Mouse (Mus musculus) cerebellum, adult 11 months (tissue): ENCODE measurements around the gene 2810408A11Rik.
"Not testable (repeated sequence)": the region's sequence is repeated elsewhere in the genome, so short reads cannot be mapped to it uniquely, and the experiment has no call there.

Experiments used
- DNase-seq: peaks from one replicate; pipeline ENCODE4 v3.0.0; 2022

The 2810408A11Rik gene

DNA sequence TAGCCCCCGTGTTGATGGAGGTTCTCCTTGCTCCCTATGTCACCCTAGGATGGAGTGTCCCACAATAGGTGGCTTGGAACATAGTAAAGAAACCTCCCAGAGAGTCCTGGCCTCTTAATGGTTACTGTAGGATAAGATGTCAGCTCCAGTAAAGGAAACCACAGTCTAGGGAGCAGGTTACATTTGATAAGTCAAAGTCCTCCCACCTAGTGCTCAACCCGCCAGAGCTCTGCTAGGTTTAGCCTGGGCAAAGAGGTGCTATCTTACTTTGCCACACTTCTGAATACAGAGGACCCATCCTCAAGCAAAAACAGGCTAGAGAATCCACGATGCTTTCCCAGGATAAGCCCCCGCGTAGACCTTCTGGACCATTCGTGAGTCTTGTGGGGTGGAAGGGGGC, 21.8 kb downstream of the 2810408A11Rik start:
- DNase-seq = no peak

DNA sequence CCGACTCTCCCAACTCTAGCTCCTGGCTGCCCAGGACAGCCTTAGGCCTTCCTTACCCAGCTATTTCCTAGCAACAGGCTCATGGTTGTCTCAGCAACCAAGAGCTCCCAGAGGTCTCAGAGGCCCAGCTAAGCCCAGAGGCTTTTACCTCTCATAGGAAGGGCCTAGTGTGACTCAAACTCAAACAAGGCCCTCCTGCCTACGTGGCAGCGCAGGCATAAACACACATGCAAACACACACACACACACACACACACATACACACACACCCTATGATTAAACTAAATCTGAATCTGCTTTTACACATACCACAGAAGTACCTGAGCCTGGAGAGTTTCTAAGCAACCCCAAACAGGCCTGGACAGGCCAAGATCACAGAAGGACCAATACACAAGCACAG, 22.4 kb downstream of the 2810408A11Rik start:
- no peak for DNase-seq

DNA sequence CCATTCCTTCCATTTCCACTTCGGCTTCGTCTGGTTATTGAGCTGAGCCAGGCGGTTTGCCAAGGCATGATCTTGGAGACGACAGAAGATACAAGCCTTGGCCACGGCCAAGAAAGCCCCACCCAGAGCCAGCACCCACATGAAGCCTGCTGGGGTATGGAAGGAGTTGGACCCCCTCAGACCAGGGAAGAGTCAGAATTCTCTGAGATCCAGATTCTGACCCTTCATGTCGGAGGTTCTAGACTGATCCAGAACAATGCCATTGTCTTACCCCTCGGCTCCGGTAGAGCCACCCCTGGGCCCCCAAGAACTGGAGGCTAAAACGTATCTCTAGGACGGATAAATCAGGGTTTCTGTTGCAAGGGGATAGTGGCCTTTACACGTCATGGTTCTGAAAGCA, 22.9 kb downstream of the 2810408A11Rik start, which contains the start of gene Tmem95:
Gene Tmem95, minus strand, starts transcription at position 141 of the 400 bp plus-strand sequence.
- no peak for DNase-seq

DNA sequence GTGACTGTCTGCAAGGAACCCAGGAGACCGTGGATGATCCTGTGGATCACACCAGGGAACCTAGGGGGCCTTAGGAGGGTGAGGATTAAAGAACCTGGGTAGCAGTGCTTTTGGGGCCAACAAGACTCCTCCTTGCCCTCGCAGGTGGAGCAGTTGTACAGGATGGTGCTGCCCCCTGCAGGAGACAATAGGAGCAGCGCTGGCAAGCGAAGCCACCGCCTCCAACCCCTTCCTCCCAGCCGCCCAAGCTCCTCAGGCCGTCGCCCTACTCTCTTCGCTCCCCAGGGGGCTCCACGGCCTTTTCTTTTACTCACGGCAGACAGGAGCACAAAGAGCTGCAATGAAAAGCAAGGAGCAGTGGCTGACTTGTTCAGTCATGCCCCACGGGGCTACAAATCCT, 23.9 kb downstream of the 2810408A11Rik start:
- DNase-seq = peak; percentile 79

DNA sequence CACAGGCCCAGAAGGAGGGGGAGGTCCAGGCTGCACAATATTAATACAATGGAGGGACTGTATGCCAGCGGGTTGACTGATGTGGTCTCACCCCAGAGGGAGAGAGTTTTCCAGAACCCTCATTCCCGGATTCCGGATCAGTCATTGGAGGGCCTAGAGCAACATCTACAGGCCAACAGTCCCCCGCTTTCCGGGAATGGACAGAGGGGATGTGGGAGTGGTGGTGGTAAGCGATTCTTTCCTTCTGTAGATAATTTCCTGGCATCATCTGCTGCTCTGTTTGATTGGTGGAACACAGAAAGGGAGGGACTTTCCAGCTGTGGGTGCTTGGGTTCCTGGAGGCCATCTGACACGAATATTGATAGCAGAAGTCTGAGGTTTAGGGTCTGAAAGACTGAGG, 24.6 kb downstream of the 2810408A11Rik start:
- DNase-seq = no peak

DNA sequence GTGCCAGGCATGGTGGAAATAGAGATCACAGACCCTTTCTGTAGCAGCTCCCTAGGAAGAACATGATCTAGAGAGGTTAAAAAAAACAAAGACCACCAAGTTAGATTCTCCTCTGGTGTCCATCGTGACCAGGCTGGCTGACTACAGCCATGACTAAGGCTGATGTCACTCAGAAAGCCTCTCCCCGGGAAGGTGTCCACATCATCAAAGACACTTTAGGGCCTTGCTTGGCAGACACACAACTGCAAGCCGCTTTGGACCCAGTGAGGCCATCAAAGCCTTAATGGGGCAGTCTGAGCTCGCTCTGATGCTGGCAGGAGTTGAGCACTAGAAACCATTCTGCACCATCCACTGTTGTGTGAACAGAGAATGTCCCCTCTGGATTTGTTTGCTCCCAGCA, 28.3 kb downstream of the 2810408A11Rik start:
- no peak for DNase-seq

DNA sequence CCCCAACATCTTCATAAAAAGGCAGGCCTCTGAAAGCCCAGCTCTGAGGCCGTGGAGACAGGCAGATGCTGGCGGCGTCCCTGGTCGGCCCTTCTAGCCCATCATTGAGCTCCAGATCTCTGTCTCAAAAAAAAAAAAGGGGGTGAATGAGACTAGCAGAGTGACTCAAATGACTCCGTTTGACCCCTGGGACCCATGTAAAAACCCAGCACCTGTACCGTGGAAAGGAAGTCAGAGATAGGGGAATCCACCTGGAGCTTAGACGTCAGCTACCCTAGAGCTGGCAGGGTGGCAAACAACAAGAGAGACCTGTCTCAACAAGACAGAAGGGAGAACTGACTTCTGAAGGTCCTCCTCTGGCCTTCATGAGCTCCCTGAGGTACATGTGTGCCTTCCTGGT, 29.0 kb downstream of the 2810408A11Rik start:
- DNase-seq = no peak

DNA sequence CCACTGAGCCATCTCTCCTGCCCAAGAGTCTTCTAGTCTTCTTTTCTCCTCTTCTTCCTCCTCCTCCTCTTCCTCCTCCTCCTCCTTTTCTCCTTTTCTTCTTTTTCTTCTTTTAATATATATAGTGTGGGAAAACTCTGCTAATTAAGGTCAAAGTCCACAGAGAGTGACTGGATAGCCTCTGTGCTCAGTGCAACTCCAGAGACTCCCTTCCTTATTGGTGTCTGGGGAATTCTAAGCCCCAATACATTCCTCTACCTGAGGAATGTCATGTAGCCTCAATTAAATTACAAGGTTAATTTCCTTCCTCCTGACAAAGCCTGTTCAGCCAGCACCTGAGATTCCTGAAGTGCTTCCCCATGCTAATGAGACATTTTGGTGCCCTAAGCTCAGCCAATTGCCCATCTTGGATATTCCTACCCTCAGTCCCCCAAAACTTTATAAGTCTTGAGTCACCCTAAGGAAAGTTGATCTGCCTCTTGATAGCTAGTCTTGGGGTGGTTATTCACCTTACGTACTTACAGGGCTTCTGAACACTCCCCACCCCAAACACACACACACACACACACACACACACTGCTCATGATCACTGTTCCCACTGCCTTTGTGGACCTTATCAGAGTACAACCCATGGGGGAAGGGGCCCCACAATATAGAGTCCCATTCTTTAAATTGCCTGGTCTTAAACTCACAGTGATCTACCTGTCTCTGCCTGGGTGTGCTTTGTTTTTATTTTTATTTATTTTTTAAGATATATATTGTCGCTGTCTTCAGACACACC, 30.3 kb downstream of the 2810408A11Rik start:
- no peak for DNase-seq

DNA sequence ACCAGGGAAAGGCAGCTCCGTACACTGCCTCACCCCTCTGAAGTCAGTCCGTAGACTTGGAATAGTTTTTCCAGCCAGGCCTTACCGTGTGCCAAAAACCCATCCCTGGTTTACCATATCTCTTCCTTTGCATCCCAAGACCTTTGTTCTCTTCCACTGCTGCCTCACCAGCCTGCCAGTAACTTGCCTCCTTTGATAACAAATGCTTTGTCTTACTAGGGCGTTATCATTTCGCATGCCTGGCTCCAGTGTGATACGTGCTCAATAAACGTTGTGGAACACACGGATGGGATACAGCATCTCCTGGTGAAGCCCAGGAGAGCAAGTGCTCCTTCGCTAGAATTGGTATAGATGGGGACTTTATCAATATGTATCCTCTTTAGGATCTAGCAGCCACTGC, 33.5 kb downstream of the 2810408A11Rik start:
- DNase-seq = no peak

DNA sequence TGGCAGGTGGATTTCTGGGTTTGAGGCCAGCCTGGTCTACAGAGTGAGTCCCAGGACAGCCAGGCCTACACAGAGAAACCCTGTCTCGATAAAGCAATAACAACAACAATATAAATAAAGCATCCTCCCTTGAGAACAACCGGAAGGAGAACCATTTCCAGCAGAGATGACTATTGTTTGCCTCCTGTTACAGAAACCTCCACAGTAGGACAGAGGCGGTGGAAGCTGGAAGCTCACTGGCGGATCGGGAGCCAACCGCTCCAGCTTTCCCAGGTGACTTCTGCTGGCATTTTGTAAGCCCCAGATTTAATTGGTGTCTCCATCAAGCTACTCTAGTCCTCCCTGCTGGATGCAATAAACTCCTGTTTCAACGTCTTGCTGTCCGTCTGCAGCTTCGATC, 35.2 kb downstream of the 2810408A11Rik start:
- DNase-seq = no peak

DNA sequence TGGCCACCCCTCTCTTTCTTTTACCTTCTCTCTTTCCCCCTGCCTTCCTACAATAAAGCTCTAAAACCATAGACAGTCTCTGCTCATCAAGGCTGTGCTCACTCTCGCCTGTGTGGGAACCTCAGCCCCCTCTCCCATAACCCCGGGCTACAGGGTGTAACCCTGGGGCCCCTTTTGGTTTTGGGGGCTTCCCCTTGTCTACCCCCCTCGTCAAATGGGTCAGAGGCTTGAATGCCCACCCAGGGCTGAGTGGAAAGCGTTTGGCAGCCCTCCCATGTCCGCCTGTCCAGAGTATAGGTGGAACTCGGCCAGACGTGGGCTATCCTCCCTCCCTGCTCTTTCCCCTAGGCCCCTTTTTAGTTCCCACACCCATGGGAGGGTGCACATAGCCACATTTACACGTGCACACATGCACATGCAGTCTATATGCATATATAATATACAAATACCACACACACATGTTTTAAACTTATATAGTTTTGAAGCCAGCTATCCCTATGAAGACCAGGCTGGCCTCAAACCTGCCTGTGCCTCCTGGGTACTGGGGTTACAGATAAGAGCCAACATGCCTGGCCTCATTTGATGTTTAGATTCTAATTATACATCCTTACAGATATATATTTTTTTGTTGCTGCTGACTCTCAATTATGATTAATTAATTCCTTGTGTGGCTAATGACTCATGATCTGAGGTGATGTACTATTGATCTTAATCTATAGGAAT, 36.5 kb downstream of the 2810408A11Rik start:
- no peak for DNase-seq

DNA sequence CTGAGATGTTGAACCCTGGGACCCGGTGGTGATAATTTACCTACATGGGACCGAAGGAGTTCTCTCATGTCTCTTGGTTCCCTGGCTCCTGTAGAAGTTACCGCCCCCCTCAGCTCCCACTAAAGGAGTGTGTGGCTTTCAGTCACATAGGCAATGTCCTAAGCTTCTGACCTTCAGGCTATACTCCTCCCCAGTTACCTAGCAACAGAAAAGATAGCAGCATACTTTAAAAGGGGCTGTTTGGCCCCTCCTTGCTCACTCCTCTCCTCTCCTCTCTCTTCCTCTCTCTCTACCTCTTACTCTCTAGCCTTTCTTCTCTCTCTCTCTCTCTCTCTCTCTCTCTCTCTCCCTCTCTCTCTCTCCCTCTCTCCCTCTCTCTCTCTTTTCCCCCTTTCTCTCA, 37.1 kb downstream of the 2810408A11Rik start:
- DNase-seq = not testable (repeated sequence)

DNA sequence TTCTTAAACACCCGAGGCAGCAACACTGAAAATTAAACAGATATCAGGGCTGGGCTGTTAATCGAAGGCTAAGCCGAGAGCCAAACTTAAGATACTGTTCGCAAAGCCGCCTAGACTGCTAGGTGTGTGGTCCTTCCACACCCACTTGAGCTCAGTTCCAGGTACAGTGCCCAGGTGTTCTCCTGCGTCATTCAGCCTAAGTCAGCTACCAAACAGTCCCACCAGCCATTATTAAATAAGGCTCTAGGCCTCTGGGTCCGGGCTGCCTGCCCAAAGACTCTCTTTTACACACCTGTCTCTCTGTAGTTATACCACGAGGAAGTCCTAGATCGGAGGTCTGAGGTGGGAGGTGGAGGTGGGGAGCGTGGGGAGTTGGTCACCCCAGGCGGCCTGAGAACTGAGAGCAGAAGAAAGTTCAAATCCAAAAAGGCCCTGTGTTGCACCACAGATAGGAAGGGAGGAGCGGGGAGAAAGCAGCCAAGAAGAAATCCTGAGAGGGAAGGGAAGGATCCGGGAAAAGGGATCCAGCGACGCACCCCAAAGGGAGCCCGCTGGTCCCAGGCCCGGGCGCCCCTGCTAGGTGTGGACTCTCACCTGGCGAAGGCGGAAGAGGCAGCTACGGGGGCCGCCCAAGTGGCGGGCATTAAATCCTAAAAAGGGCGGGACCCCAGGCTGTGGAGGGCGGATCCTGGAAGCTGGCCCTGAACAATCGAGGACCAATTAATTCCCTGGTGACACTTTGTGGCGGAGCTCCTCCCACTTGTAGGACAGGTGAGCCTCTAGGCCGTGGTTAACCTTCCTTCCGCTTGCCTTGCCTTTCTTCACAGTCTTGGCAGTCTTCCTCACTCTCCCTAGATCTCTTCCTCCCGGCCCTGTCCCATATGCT, 42.4 kb downstream of the 2810408A11Rik start, which contains the start of gene Tnk1:
Gene Tnk1, minus strand, starts transcription at position 618 of the 886 bp plus-strand sequence.
- DNase-seq = no peak

DNA sequence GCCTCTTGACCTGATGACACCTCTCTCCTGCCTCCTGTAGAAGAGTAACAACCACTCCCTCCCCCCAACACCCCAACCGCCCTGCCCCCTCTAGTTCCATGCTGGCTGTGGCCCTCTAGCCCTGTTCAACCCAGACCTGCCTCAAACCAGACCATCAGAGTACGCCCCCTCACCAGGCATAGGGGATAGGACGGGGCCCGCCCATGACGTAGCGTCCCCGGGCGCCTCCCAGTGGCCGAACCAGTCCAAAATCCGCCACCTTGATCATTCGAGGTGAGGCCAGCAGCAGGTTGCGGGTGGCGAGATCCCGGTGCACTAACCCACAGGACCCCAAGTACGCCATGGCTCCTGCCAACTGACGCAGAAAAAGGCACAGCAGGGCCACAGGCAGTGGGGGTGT, 45.4 kb downstream of the 2810408A11Rik start:
- DNase-seq = peak; percentile 48

DNA sequence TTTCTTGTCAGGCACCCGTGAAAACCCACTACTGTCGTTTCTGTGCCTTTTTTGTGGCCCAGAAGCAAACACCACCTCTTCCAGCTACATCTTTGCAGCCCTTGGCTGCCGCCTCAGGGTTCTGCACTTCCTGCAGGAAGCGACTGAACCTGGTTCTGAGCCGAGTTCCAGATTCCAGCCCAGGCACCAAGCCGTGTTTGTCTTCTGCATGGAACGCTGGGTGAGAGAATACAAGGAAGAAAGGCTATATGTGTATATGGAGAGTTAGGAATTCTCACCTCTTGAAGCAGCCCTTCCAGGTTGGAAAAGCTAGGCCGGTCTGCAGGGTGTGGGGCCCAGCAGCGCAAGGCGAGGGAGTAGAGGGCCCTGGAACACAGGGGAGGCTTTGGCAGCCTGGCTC, 46.1 kb downstream of the 2810408A11Rik start:
- DNase-seq = no peak

DNA sequence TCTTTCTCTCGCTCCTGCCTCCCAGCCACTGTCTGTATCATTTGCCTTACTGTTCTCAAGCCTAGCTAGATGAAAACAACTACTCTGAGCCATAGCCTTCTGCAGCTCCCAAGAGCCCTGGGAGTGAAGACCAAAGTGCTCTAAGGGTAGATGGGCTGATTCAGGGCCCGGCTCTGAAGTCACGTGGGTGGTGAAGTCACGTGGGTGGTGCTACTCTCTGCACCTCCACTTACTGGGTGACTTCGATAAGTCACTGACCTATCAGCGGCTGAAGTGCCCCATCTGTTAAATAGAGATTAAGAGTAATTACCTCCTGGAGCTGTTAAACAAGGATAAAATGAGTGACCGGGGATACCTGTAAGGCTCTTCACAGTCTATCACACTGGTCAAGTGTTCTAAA, 46.8 kb downstream of the 2810408A11Rik start:
- no peak for DNase-seq

DNA sequence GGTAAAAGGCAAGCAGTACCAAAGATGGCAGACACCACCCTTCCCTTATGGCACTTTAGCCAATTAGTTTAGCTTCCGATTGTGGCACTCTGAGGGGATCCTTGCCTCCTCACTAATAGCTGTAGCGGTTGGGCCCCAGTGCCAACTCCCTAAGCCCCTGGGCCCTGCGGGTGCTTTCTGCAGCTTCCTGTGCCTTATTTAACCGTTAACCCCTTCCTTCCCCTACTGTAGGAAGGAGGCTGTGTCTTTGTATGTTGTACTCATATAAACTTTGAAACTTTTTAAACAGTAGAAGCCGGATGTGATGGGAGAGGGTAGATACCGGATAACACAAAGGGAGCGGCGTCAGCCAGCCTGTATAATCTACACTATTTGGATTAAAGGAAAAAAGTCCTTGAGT, 50.0 kb downstream of the 2810408A11Rik start:
- no peak for DNase-seq

DNA sequence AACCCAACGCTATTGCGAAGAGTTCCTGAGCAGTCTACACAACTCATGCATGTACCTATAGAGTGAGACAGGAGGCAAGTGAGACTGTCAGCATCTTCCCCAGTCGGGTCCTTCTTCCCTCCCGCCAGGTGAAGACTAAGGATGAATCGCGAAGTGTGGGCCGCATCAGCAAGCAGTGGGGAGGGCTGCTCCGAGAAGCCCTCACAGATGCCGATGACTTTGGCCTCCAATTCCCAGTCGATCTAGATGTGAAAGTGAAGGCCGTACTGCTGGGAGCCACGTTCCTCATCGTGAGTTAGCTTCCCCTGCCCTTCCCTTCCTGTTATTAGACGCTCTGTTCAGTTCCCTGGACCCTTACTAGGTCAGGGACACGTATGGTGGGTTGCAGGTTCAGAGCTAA, 50.9 kb downstream of the 2810408A11Rik start:
- no peak for DNase-seq

DNA sequence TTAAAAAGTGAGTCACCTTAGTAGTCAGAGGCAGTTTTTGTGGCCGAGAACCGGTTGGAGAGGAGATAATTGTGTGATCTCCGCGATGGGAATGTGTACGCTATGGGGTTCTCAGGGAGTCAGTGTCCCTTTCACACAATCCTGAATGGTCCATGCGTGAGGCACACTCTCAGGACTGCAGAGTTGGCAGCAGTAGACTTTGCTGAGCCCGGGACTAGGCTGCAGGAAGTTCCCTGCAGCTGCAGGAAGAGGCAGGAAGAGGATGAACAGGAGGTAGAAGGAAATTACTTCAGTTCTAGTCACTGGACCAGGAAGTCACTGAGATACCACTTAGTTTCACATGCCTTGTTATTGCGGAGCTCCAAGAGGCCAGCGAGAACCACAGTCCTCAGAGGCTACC, 51.7 kb downstream of the 2810408A11Rik start:
- no peak for DNase-seq

DNA sequence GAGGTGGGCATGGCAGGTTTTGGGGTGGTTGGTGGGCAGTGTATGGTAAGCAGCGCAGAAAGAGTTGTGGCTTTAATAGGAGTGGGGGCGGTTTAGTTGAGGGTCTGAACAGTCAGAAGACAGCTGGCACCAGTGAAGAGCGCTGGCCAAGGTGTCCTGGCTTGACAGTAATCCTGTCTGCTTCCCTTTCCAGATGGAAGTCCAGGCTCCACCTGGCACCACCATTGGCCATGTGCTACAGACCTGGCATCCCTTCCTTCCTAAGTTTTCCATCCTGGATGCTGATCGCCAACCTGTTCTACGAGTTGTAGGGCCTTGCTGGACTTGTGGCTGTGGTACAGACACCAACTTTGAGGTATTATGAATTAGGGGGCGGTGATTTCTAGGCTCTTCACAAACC, 52.8 kb downstream of the 2810408A11Rik start:
- DNase-seq = peak; percentile 66
